In genomic region chr12:110372986-110373385, GRCm38 (mm10) we compare ENCODE assay signal across 9 mouse cellular contexts.
DNase-seq lines count a peak whose midpoint lies in the region; ATAC-seq and TF ChIP-seq lines count a peak whose summit lies in the region.
"Had no signal": no experiment of that assay in that cellular context is flagged by ENCODE, and none has a peak within 500 bp of the region (broad histone marks: within the 10 kb centered on the region; RNA-seq: fewer than 3 reads in every experiment).

No protein-coding gene starts in this region.

- TF ChIP-seq POLR2A in kidney, adult 2 months (IDR thresholded peaks at IDR 0.05; ENCODE audit: low read depth, low read length), result no peak

- WGBS in kidney, adult 2 months, result 59% methylated on average over 9 of the region's 9 CpGs
- WGBS in forebrain, embryonic 15.5 days, result 47% methylated on average over 9 of the region's 9 CpGs
- 42% methylated on average over 9 of the region's 9 CpGs for WGBS in limb, embryonic 13.5 days
- WGBS in neural tube, embryonic 14.5 days, result 35% methylated on average over 9 of the region's 9 CpGs
- WGBS in liver, embryonic 11.5 days, result 63% methylated on average over 9 of the region's 9 CpGs

- ATAC-seq in forebrain, embryonic 15.5 days (replicated peaks), result no peak
- no peak for ATAC-seq in limb, embryonic 13.5 days (ENCODE audit: low FRiP score, low read depth)
- 0 out of 2 replicates have a peak, but pooled peaks have one; percentile 29 for ATAC-seq in neural tube, embryonic 14.5 days (ENCODE audit: low read depth)
- no peak for ATAC-seq in liver, embryonic 11.5 days (replicated peaks; ENCODE audit: low FRiP score)

- no peaks in the 10 kb centered on the region for H3K9me3 ChIP-seq in forebrain, embryonic 15.5 days
- H3K9me3 ChIP-seq in limb, embryonic 13.5 days, result no peaks in the 10 kb centered on the region
- H3K9me3 ChIP-seq in neural tube, embryonic 14.5 days (ENCODE audit: control insufficient read depth, low read length), result no peaks in the 10 kb centered on the region
- H3K9me3 ChIP-seq in liver, embryonic 11.5 days (ENCODE audit: control insufficient read depth, low read length), result no peaks in the 10 kb centered on the region
- H3K9me3 ChIP-seq: liver, embryonic 12.5 days had no signal

- H3K9ac ChIP-seq in forebrain, embryonic 15.5 days (replicated peaks), result no peak overlapping the region
- H3K9ac ChIP-seq in limb, embryonic 13.5 days, result no peak overlapping the region
- H3K9ac ChIP-seq in neural tube, embryonic 14.5 days (replicated peaks; ENCODE audit: low read depth, low read length), result no peak overlapping the region
- no peak overlapping the region for H3K9ac ChIP-seq in liver, embryonic 11.5 days (ENCODE audit: low read depth, low read length)
- H3K9ac ChIP-seq: liver, embryonic 12.5 days had no signal

- peak; percentile 3 for DNase-seq in kidney, adult 2 months
- DNase-seq in kidney, adult 9 months, result no peak
- no peak for DNase-seq in ovary, postnatal 14 days (ENCODE audit: low spot score)
- DNase-seq in lung, postnatal 10 days, result no peak
- no peak for DNase-seq in liver, embryonic 11.5 days (ENCODE audit: low spot score)

- TF ChIP-seq CTCF in kidney, adult 2 months (conservative IDR thresholded peaks at IDR 0.05; ENCODE audit: insufficient read depth, insufficient read length, low read depth, low read length), result no peak

- H3K4me2 ChIP-seq in forebrain, embryonic 15.5 days (replicated peaks), result peak overlapping the region; percentile 24; the same call in 1 of the 2 replicates
- H3K4me2 ChIP-seq in limb, embryonic 13.5 days (replicated peaks), result peak overlapping the region; percentile 49
- H3K4me2 ChIP-seq in neural tube, embryonic 14.5 days (ENCODE audit: low read depth, low read length), result peak overlapping the region; percentile 26; the same call in 1 of the 2 replicates
- no peak overlapping the region for H3K4me2 ChIP-seq in liver, embryonic 11.5 days
- H3K4me2 ChIP-seq: liver, embryonic 12.5 days had no signal

- no peaks in the 10 kb centered on the region for H3K4me1 ChIP-seq in kidney, adult 2 months (ENCODE audit: control insufficient read depth, insufficient read depth, low read length)
- H3K4me1 ChIP-seq in forebrain, embryonic 15.5 days, result peaks cover 18% of the 10 kb centered on the region
- peaks cover 10% of the 10 kb centered on the region for H3K4me1 ChIP-seq in limb, embryonic 13.5 days
- 0 out of 2 replicates have a peak, but pooled peaks cover 5% of the 10 kb centered on the region for H3K4me1 ChIP-seq in neural tube, embryonic 14.5 days (ENCODE audit: control insufficient read depth, insufficient read depth, low read length)
- no peaks in the 10 kb centered on the region for H3K4me1 ChIP-seq in liver, embryonic 11.5 days (replicated peaks; ENCODE audit: control insufficient read depth, insufficient read depth, low read length)
- H3K4me1 ChIP-seq: liver, embryonic 12.5 days had no signal

- no peaks in the 10 kb centered on the region for H3K27me3 ChIP-seq in kidney, adult 2 months (replicated peaks; ENCODE audit: control insufficient read depth, insufficient read depth, low read length)
- H3K27me3 ChIP-seq in forebrain, embryonic 15.5 days, result peaks cover 22% of the 10 kb centered on the region; the same call in 1 of the 2 replicates
- H3K27me3 ChIP-seq in limb, embryonic 13.5 days, result peaks cover 59% of the 10 kb centered on the region
- 0 out of 2 replicates have a peak, but pooled peaks cover 3% of the 10 kb centered on the region for H3K27me3 ChIP-seq in neural tube, embryonic 14.5 days (ENCODE audit: control insufficient read depth, insufficient read depth, low read length)
- H3K27me3 ChIP-seq in liver, embryonic 11.5 days (replicated peaks; ENCODE audit: control insufficient read depth, insufficient read depth, low read length), result peaks cover 21% of the 10 kb centered on the region

- H3K36me3 ChIP-seq in kidney, adult 2 months (ENCODE audit: control insufficient read depth, insufficient read depth, low read length), result no peaks in the 10 kb centered on the region
- H3K36me3 ChIP-seq in forebrain, embryonic 15.5 days, result no peaks in the 10 kb centered on the region
- H3K36me3 ChIP-seq in limb, embryonic 13.5 days, result no peaks in the 10 kb centered on the region
- H3K36me3 ChIP-seq in neural tube, embryonic 14.5 days (ENCODE audit: control insufficient read depth, insufficient read depth, low read length), result no peaks in the 10 kb centered on the region
- no peaks in the 10 kb centered on the region for H3K36me3 ChIP-seq in liver, embryonic 11.5 days (ENCODE audit: control insufficient read depth, insufficient read depth, low read length)
- H3K36me3 ChIP-seq: liver, embryonic 12.5 days had no signal

- H3K27ac ChIP-seq in kidney, adult 2 months (ENCODE audit: insufficient read depth, low read depth, low read length), result no peak overlapping the region
- H3K27ac ChIP-seq in forebrain, embryonic 15.5 days (replicated peaks), result no peak overlapping the region
- H3K27ac ChIP-seq in limb, embryonic 13.5 days, result no peak overlapping the region
- no peak overlapping the region for H3K27ac ChIP-seq in neural tube, embryonic 14.5 days (ENCODE audit: low read depth, low read length)
- no peak overlapping the region for H3K27ac ChIP-seq in liver, embryonic 11.5 days (ENCODE audit: low read depth, low read length)
- H3K27ac ChIP-seq: liver, embryonic 12.5 days had no signal

- H3K4me3 ChIP-seq in kidney, adult 2 months (ENCODE audit: insufficient read depth, low read depth, low read length), result no peak overlapping the region
- no peak overlapping the region for H3K4me3 ChIP-seq in forebrain, embryonic 15.5 days
- H3K4me3 ChIP-seq in limb, embryonic 13.5 days, result no peak overlapping the region; the same call in 1 of the 2 replicates
- H3K4me3 ChIP-seq in neural tube, embryonic 14.5 days (ENCODE audit: low read depth, low read length), result no peak overlapping the region
- H3K4me3 ChIP-seq in liver, embryonic 11.5 days (ENCODE audit: low read depth, low read length), result no peak overlapping the region
- H3K4me3 ChIP-seq: liver, embryonic 12.5 days had no signal
